In genomic region chr9:122357073-122357472, GRCm38 (mm10) we compare ENCODE assay signal across 18 mouse cellular contexts.
"Had no signal": no experiment of that assay in that cellular context is flagged by ENCODE, and none has a peak within 500 bp of the region (broad histone marks: within the 10 kb centered on the region; RNA-seq: fewer than 3 reads in every experiment).

No protein-coding gene starts in this region.

- H3K27me3 ChIP-seq: limb, embryonic 13.5 days; liver, embryonic 15.5 days; midbrain, embryonic 12.5 days; neural tube, embryonic 13.5 days had no signal

- H3K4me3 ChIP-seq: layer of hippocampus, adult 2 months; limb, embryonic 10.5 days; limb, embryonic 13.5 days; liver, embryonic 15.5 days; midbrain, embryonic 12.5 days; myocyte; neural tube, embryonic 13.5 days had no signal

- DNase-seq: kidney, adult 2 months; kidney, postnatal 25 days; layer of hippocampus, adult 9-11 months; lung, adult 2 months; retina, postnatal 1 day; thymus, adult 18-20 months; thymus, postnatal 36 days had no signal

- H3K9ac ChIP-seq: limb, embryonic 13.5 days; liver, embryonic 15.5 days; midbrain, embryonic 12.5 days; neural tube, embryonic 13.5 days had no signal

- H3K9me3 ChIP-seq: limb, embryonic 10.5 days; limb, embryonic 13.5 days; liver, embryonic 15.5 days; midbrain, embryonic 12.5 days; neural tube, embryonic 13.5 days had no signal

- ATAC-seq: intestine, postnatal 0 days; midbrain, embryonic 16.5 days had no signal

- H3K4me1 ChIP-seq: limb, embryonic 10.5 days; midbrain, embryonic 12.5 days had no signal

- H3K36me3 ChIP-seq: limb, embryonic 13.5 days; midbrain, embryonic 12.5 days; neural tube, embryonic 13.5 days had no signal

- H3K4me2 ChIP-seq: limb, embryonic 13.5 days; liver, embryonic 11.5 days; liver, embryonic 15.5 days; midbrain, embryonic 12.5 days; neural tube, embryonic 13.5 days had no signal

- H3K27ac ChIP-seq: kidney, postnatal 0 days; layer of hippocampus, adult 2 months; limb, embryonic 10.5 days; limb, embryonic 13.5 days; midbrain, embryonic 12.5 days; neural tube, embryonic 13.5 days had no signal
